Mouse (Mus musculus) CH12.LX (cell line): ENCODE measurements around the gene Sowahb. TPM values are rescaled to one million over a fixed set of nuclear protein-coding genes. Genes with fewer than 3 reads are reported as not detected.

Experiments
- DNase-seq: peaks from one replicate; pipeline ENCODE4 v3.0.0-alpha.2; 2013; ENCODE audit errors: extremely low read depth
- H3K27ac ChIP-seq: 2 replicates; pipeline ENCODE4 v1.5.1; 2012; ENCODE audit warnings: low read depth, mild to moderate bottlenecking, control low read depth, moderate library complexity; ENCODE audit not compliant: insufficient read depth
- H3K27me3 ChIP-seq: replicated peaks from 2 replicates; pipeline ENCODE3; 2012; ENCODE audit warnings: inconsistent platforms
- H3K36me3 ChIP-seq, 2 experiments: replicated peaks in 1 of 2; 2 replicates each; pipeline versions ENCODE3 to v1.6.1; 2012; ENCODE audit warnings: inconsistent platforms in 1 of 2, low read length in 1 of 2, mild to moderate bottlenecking in 1 of 2, mixed read lengths in 1 of 2, moderate library complexity in 1 of 2; ENCODE audit not compliant: control insufficient read depth in 1 of 2, insufficient read depth in 1 of 2
- H3K4me1 ChIP-seq, 2 experiments: 2 replicates each; pipeline ENCODE4 v1.6.1; 2012; ENCODE audit warnings: inconsistent platforms in 1 of 2, moderate library complexity in 1 of 2; ENCODE audit not compliant: insufficient read depth in 2 of 2, control insufficient read depth in 1 of 2
- H3K4me2 ChIP-seq: 2 replicates; pipeline ENCODE4 v1.6.1; 2012; ENCODE audit warnings: low read depth, mild to moderate bottlenecking, control low read depth; ENCODE audit not compliant: poor library complexity, insufficient read depth, severe bottlenecking
- H3K4me3 ChIP-seq, 3 experiments: fragments of 150-350 bp in 1 of 3; sonication (generic) in 1 of 3; replicated peaks in 1 of 3; 2 replicates each; pipeline versions ENCODE3 to v1.5.1; 2011 to 2012; ENCODE audit warnings: low read depth in 2 of 3, low read length in 2 of 3, mild to moderate bottlenecking in 2 of 3, moderate library complexity in 2 of 3, control low read depth in 1 of 3, improper control_type of control experiment in 1 of 3, inconsistent platforms in 1 of 3, mixed read lengths in 1 of 3; ENCODE audit not compliant: poor library complexity in 1 of 3
- H3K79me2 ChIP-seq: replicated peaks from 2 replicates; pipeline ENCODE4 v1.6.1; 2012; ENCODE audit warnings: mild to moderate bottlenecking, moderate library complexity; ENCODE audit not compliant: control insufficient read depth, poor library complexity, insufficient read depth, severe bottlenecking; ENCODE audit errors: extremely low read depth
- H3K9ac ChIP-seq: 2 replicates; pipeline ENCODE4 v1.6.1; 2012; ENCODE audit warnings: low read depth, mild to moderate bottlenecking, control low read depth, moderate library complexity; ENCODE audit not compliant: insufficient read depth
- H3K9me3 ChIP-seq: replicated peaks from 2 replicates; pipeline ENCODE3; 2012; ENCODE audit warnings: low read length, inconsistent platforms, mixed read lengths
- CHD2 ChIP-seq: IDR thresholded peaks from 2 replicates; pipeline ENCODE4 v1.6.1; 2011; ENCODE audit warnings: low read length, improper control_type of control experiment
- CTCF ChIP-seq, 2 experiments: IDR thresholded peaks in 1 of 2; conservative IDR thresholded peaks in 1 of 2; 2 replicates each; pipeline ENCODE4 v1.5.1; 2011 to 2012; ENCODE audit warnings: low read depth in 2 of 2, low read length in 2 of 2, improper control_type of control experiment in 1 of 2, inconsistent platforms in 1 of 2, mild to moderate bottlenecking in 1 of 2, moderate library complexity in 1 of 2
- ELF1 ChIP-seq: IDR thresholded peaks from 2 replicates; pipeline ENCODE4 v1.6.1; 2014; ENCODE audit warnings: low read depth, mild to moderate bottlenecking, inconsistent platforms, low read length, improper control_type of control experiment
- JUN ChIP-seq: IDR thresholded peaks from 2 replicates; pipeline ENCODE4 v1.6.1; 2011; ENCODE audit warnings: low read depth, mild to moderate bottlenecking, low read length, improper control_type of control experiment, moderate library complexity; ENCODE audit not compliant: insufficient read depth
- KAT2A ChIP-seq: IDR thresholded peaks from 2 replicates; pipeline ENCODE4 v1.6.1; 2012; ENCODE audit warnings: low read length, improper control_type of control experiment, inconsistent platforms; ENCODE audit not compliant: insufficient replicate concordance
- MAFK ChIP-seq: IDR thresholded peaks from 2 replicates; pipeline ENCODE4 v1.6.1; 2011; ENCODE audit warnings: low read length, improper control_type of control experiment; ENCODE audit not compliant: insufficient replicate concordance
- MAX ChIP-seq: IDR thresholded peaks from 2 replicates; pipeline ENCODE4 v1.6.1; 2011; ENCODE audit warnings: low read length, improper control_type of control experiment
- MYC ChIP-seq: IDR thresholded peaks from 2 replicates; pipeline ENCODE4 v1.6.1; 2011; ENCODE audit warnings: low read depth, mild to moderate bottlenecking, improper control_type of control experiment, low read length
- NRF1 ChIP-seq: IDR thresholded peaks from 2 replicates; pipeline ENCODE4 v1.6.1; 2014; ENCODE audit warnings: low read depth, mild to moderate bottlenecking, inconsistent platforms, low read length, improper control_type of control experiment, moderate library complexity
- PAX5 ChIP-seq: IDR thresholded peaks from 2 replicates; pipeline ENCODE4 v1.6.1; 2012; ENCODE audit warnings: low read length, inconsistent platforms, mixed read lengths
- POLR2AphosphoS2 ChIP-seq: IDR thresholded peaks from 2 replicates; pipeline ENCODE4 v1.6.1; 2011; ENCODE audit warnings: low read depth, low read length, improper control_type of control experiment
- RAD21 ChIP-seq: IDR thresholded peaks from 2 replicates; pipeline ENCODE4 v1.6.1; 2011; ENCODE audit warnings: low read depth, mild to moderate bottlenecking, low read length, improper control_type of control experiment, moderate library complexity
- SIN3A ChIP-seq: IDR thresholded peaks from 2 replicates; pipeline ENCODE4 v1.6.1; 2012; ENCODE audit warnings: low read length, improper control_type of control experiment, inconsistent platforms
- SMC3 ChIP-seq: IDR thresholded peaks from 2 replicates; pipeline ENCODE4 v1.6.1; 2011; ENCODE audit warnings: low read depth, low read length, improper control_type of control experiment
- TBP ChIP-seq: conservative IDR thresholded peaks from 2 replicates; pipeline ENCODE4 v1.6.1; 2011; ENCODE audit warnings: low read depth, low read length, improper control_type of control experiment
- TCF12 ChIP-seq: IDR thresholded peaks from 2 replicates; pipeline ENCODE4 v1.6.1; 2014; ENCODE audit warnings: low read depth, mild to moderate bottlenecking, inconsistent platforms, low read length, improper control_type of control experiment
- UBTF ChIP-seq: IDR thresholded peaks from 2 replicates; pipeline ENCODE4 v1.6.1; 2012; ENCODE audit warnings: low read depth, mild to moderate bottlenecking, inconsistent platforms, low read length, improper control_type of control experiment, moderate library complexity
- USF1 ChIP-seq: IDR thresholded peaks from 2 replicates; pipeline ENCODE4 v1.6.1; 2014; ENCODE audit warnings: low read depth, mild to moderate bottlenecking, inconsistent platforms, low read length, improper control_type of control experiment
- USF2 ChIP-seq: conservative IDR thresholded peaks from 2 replicates; pipeline ENCODE4 v1.6.1; 2011; ENCODE audit warnings: low read depth, low read length, improper control_type of control experiment
- ZC3H11A ChIP-seq: IDR thresholded peaks from 2 replicates; pipeline ENCODE4 v1.6.1; 2012; ENCODE audit warnings: low read depth, mild to moderate bottlenecking, inconsistent platforms, low read length, improper control_type of control experiment
- ZKSCAN1 ChIP-seq: IDR thresholded peaks from 2 replicates; pipeline ENCODE4 v1.6.1; 2012; ENCODE audit warnings: low read depth, inconsistent platforms, low read length, improper control_type of control experiment, borderline replicate concordance
- ZMIZ1 ChIP-seq: IDR thresholded peaks from 2 replicates; pipeline ENCODE4 v1.6.1; 2012; ENCODE audit warnings: low read depth, mild to moderate bottlenecking, inconsistent platforms, low read length, improper control_type of control experiment
- dilution Hi-C: fragments of 300-500 bp; cut with MboI; formaldehyde crosslinking; loops from 2 replicates; pipeline ENCODE4 v1.14.3; 2020; ENCODE audit warnings: low sequenced_read_pairs; ENCODE audit not compliant: extremely low pct_unique_long_range_greater_than_20kb, extremely low pct_ligation_motif_present
- in situ Hi-C: fragments of 300-500 bp; cut with MboI; formaldehyde crosslinking; loops from 3 replicates; pipeline ENCODE4 v1.14.3; 2019; ENCODE audit warnings: low sequenced_read_pairs, low pct_ligation_motif_present, low pct_unique_long_range_greater_than_20kb, mixed read lengths
- polyA plus RNA-seq: library from polyadenylated mRNA; unstranded; fragments of >175 nt; gene quantifications from 2 replicates; pipeline ENCODE4 v1.2.1, GENCODE M21; 2012; ENCODE audit warnings: low read depth; ENCODE audit not compliant: insufficient read length
- total RNA-seq, 2 experiments: library from RNA; depleted of rRNA; stranded (reverse); fragments of 300-350 nt in 1 of 2; fragments of >200 nt in 1 of 2; gene quantifications; 2 replicates each; pipeline ENCODE4 v1.2.3; 2012 to 2014

The Sowahb gene
- total and polyA plus RNA-seq, 3 experiments, result not detected

DNA sequence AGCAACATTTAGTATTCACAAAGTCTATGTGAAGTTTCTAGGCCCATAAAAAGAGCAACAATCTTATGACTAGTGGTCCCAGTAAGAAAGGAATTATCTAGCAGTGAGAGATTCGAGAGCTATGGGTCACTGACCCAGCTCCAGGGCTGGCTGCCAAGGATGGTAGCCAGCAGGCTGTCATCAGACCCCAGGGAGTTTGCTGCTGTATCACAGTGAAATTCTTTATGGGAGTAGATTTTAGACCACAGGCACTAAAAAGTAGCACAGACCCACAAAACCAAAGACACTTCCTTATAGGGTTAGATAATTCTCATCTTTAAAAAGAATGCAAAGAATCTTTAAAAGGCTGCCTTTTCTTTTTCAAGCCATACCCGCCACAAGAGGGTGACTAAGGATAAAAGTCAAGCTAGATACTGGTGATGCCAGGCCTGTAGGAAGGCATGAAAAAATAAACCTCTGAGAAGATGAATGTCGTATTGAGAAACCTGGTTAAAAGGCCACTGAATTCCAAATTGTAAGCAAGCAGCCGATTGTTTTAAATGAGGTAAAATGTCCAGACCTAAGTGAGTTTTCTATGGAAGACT, 40.3 kb upstream of the Sowahb start:
- TF ChIP-seq ZKSCAN1 (no peak), POLR2AphosphoS2 (no peak), ZMIZ1 (no peak), PAX5 (no peak), SMC3 (peak; percentile 54), NRF1 (no peak), USF1 (no peak), CTCF (conservative IDR thresholded peaks at IDR 0.05 in 1 of 2, IDR thresholded peaks at IDR 0.05 in 1 of 2; ENCODE audit: low read depth in 2 of 2, low read length in 2 of 2) (peak in 1 of 2 experiments; percentile 55; a peak in 2 of 4 replicates), JUN (no peak), KAT2A (no peak), USF2 (no peak), RAD21 (peak; percentile 61), TBP (no peak), MAX (no peak), ZC3H11A (peak; percentile 29; the same call in 1 of the 2 replicates)
- TF ChIP-seq, all 38 proteins: peak for 4
- Histone ChIP-seq H3K4me2 (no peak overlapping the region), H3K79me2 (no peaks in the 10 kb centered on the region), H3K36me3 (no peaks in the 10 kb centered on the region), H3K27me3 (no peaks in the 10 kb centered on the region), H3K4me1 (no peaks in the 10 kb centered on the region), H3K4me3 (no peak overlapping the region), H3K27ac (no peak overlapping the region), H3K9ac (no peak overlapping the region), H3K9me3 (no peaks in the 10 kb centered on the region)
- dilution Hi-C loops (no loop called here), in situ Hi-C loops (no loop called here)
- no peak for DNase-seq

DNA sequence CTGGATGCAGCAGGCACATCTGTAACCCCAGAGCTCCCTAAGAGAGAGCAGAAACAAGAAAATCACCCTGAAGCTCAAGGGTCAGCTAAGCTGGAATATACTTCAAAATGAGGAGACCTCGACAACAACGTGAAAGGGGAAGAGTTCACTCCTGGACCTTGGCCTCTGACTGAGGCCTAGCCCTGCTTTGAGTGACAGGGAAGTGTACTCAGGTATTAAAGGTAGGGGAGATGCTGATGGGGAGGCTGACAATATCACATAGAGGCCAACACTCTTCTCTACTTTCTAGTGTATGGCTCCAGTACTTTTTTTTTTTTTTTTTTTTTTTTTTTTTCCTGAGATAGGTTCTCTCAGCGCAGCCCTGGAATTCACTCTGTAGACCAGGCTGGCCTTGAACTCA, 34.8 kb upstream of the Sowahb start:
- Histone ChIP-seq H3K79me2 (no peaks in the 10 kb centered on the region), H3K4me1 (no peaks in the 10 kb centered on the region)
- in situ Hi-C loops, result no loop called here

More for the DNA sequence above, 34.8 kb upstream of the Sowahb start:
- no peak for DNase-seq
- dilution Hi-C loops, result no loop called here
- Histone ChIP-seq H3K9ac (no peak overlapping the region), H3K36me3 (no peaks in the 10 kb centered on the region), H3K27ac (no peak overlapping the region), H3K4me2 (no peak overlapping the region), H3K27me3 (no peaks in the 10 kb centered on the region), H3K4me3 (no peak overlapping the region), H3K9me3 (no peaks in the 10 kb centered on the region)
- TF ChIP-seq NRF1 (no peak), CHD2 (no peak), TBP (no peak), CTCF (conservative IDR thresholded peaks at IDR 0.05 in 1 of 2, IDR thresholded peaks at IDR 0.05 in 1 of 2; ENCODE audit: low read depth in 2 of 2, low read length in 2 of 2) (no peak), TCF12 (no peak), MYC (no peak), KAT2A (no peak), PAX5 (no peak), ELF1 (no peak), POLR2AphosphoS2 (no peak), USF1 (no peak), SIN3A (no peak), MAFK (no peak), ZMIZ1 (no peak), USF2 (no peak), UBTF (no peak)
